Mouse (Mus musculus) G1E (cell line): ENCODE measurements around the gene Aldh6a1. TPM values are rescaled to one million over a fixed set of nuclear protein-coding genes. Genes with fewer than 3 reads are reported as not detected.

ENCODE experiments used
- ATAC-seq: 2 replicates; pipeline ENCODE4 v1.8.0; 2016; ENCODE audit warnings: mild to moderate bottlenecking; ENCODE audit not compliant: insufficient number of reproducible peaks, poor library complexity, low FRiP score, severe bottlenecking; ENCODE audit errors: extremely low read depth
- DNase-seq: peaks from one replicate; pipeline ENCODE4 v3.0.0; 2012; ENCODE audit warnings: low spot score
- H3K27me3 ChIP-seq: 2 replicates; pipeline ENCODE4 v1.6.1; 2012; ENCODE audit warnings: mild to moderate bottlenecking, low read length, inconsistent platforms; ENCODE audit not compliant: insufficient read depth
- H3K36me3 ChIP-seq: replicated peaks from 2 replicates; pipeline ENCODE3; 2012; ENCODE audit warnings: mild to moderate bottlenecking, inconsistent platforms
- H3K4me1 ChIP-seq: 2 replicates; pipeline ENCODE4 v1.6.1; 2012; ENCODE audit warnings: low read depth, low read length, inconsistent platforms, mixed read lengths; ENCODE audit not compliant: insufficient read depth
- H3K4me3 ChIP-seq: 2 replicates; pipeline ENCODE4 v1.5.1; 2012; ENCODE audit warnings: low read depth, mild to moderate bottlenecking, inconsistent platforms, low read length, moderate library complexity, mixed read lengths
- H3K9me3 ChIP-seq: replicated peaks from 2 replicates; pipeline ENCODE4 v1.6.1; 2012; ENCODE audit warnings: inconsistent platforms
- CTCF ChIP-seq: IDR thresholded peaks from 2 replicates; pipeline ENCODE4 v1.5.1; 2012; ENCODE audit warnings: low read depth, low read length, inconsistent platforms, mixed read lengths
- GATA1 ChIP-seq: IDR thresholded peaks from 2 replicates; pipeline ENCODE4 v1.6.1; 2012; ENCODE audit warnings: borderline replicate concordance, low read length, inconsistent platforms, mixed read lengths
- GATA2 ChIP-seq: IDR thresholded peaks from 2 replicates; pipeline ENCODE4 v1.6.1; 2012; ENCODE audit warnings: low read depth, low read length, inconsistent platforms, borderline replicate concordance
- POLR2AphosphoS5 ChIP-seq: IDR thresholded peaks from 2 replicates; pipeline ENCODE4 v1.6.1; 2012; ENCODE audit warnings: low read depth, low read length, inconsistent platforms; ENCODE audit not compliant: insufficient replicate concordance
- TAL1 ChIP-seq: conservative IDR thresholded peaks from 2 replicates; pipeline ENCODE4 v1.6.1; 2012; ENCODE audit warnings: low read depth, low read length, inconsistent platforms, mixed read lengths
- polyA plus RNA-seq: library from polyadenylated mRNA; stranded (reverse); fragments of >175 nt; gene quantifications from 2 replicates; pipeline ENCODE4 v1.2.3, GENCODE M21; 2012
- total RNA-seq, 2 experiments: library from RNA; stranded (forward) in 1 of 2; stranded (reverse) in 1 of 2; fragments of 200-1000 nt in 1 of 2; fragments of >200 nt in 1 of 2; fragmentation: Nextera tagmentation in 1 of 2; gene quantifications; 2 replicates each; pipeline ENCODE4 v1.2.3; 2014 to 2017

Aldh6a1 gene
- total and polyA plus RNA-seq, 3 experiments = 3.5 to 39.6 (median 16.1) TPM

DNA sequence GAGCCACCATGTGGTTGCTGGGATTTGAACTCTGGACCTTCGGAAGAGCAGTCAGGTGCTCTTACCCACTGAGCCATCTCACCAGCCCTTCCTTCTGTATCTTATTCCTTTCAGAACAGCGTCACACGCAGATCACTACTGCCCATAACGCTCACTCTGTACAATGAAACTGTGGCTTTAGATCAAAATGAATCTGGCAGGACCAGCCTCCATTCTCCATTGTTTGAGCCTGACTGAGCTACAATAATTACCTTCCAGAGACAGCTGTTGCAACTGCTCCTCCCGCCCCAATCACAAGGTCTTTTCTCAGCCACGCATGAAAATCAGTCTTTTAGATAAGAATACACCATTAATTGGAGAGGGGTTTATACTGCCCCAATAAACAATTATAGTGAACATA is 46.3 kb downstream of the Aldh6a1 start:
- H3K27me3 ChIP-seq = no peaks in the 10 kb centered on the region
- no peak overlapping the region for H3K4me3 ChIP-seq
- peaks cover 24% of the 10 kb centered on the region for H3K36me3 ChIP-seq
- no peaks in the 10 kb centered on the region for H3K9me3 ChIP-seq
- TF ChIP-seq POLR2AphosphoS5 (no peak), GATA1 (no peak), GATA2 (no peak), TAL1 (no peak), CTCF (no peak)
- H3K4me1 ChIP-seq = peaks cover 39% of the 10 kb centered on the region
- ATAC-seq (no peak), DNase-seq (no peak)

DNA sequence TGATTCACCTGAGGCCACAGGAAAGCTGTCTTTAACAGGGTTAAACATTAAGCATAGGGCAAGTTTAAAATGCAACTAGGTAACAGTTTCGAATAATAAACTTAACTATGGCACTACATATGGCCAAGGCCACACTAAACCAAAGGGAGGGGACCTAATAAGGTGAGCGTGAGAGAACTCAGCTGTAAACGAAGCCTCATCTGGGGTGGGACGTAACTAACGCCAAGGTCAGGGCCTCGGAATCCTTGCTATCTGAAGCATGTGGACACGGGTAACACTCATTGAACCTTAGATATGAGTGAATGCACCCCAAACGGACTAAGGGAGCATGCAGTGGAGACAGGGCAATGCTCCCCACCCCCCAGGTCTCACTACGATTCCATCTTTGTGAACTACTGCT is 47.9 kb downstream of the Aldh6a1 start:
- Histone ChIP-seq H3K9me3 (no peaks in the 10 kb centered on the region), H3K27me3 (no peaks in the 10 kb centered on the region), H3K4me1 (peaks cover 28% of the 10 kb centered on the region), H3K36me3 (peaks cover 31% of the 10 kb centered on the region), H3K4me3 (no peak overlapping the region)
- DNase-seq (no peak), ATAC-seq (no peak)
- TF ChIP-seq GATA2 = no peak
- no peak for TF ChIP-seq CTCF
- no peak for TF ChIP-seq POLR2AphosphoS5
- no peak for TF ChIP-seq GATA1
- no peak for TF ChIP-seq TAL1

DNA sequence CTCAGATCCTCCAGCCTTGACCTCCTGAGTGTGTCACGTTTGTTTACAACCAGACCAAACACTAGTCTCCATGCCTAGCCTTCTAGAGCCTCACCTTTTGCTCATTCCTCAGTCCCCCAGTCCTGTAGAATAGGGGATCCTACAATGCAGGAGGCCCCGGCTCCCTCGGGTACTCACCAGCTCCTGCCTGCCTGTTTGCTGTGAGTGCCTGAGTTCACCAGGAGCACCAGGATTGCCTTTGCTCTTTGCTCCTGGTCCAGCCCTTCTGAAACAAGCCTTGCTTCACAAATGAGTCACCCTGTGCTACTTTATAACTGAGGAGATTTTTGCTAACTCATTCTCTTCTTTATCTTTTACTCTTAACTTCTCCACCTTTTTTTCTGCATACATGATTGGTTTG is 50.2 kb downstream of the Aldh6a1 start:
- H3K9me3 ChIP-seq = no peaks in the 10 kb centered on the region
- no peaks in the 10 kb centered on the region for H3K27me3 ChIP-seq
- H3K4me1 ChIP-seq = peaks cover 16% of the 10 kb centered on the region
- peaks cover 43% of the 10 kb centered on the region for H3K36me3 ChIP-seq
- no peak overlapping the region for H3K4me3 ChIP-seq
- no peak for TF ChIP-seq GATA1
- TF ChIP-seq POLR2AphosphoS5 = no peak
- no peak for TF ChIP-seq TAL1
- no peak for TF ChIP-seq CTCF
- TF ChIP-seq GATA2 = no peak
- DNase-seq (no peak), ATAC-seq (peak; percentile 34; the same call in 1 of the 2 replicates)

DNA sequence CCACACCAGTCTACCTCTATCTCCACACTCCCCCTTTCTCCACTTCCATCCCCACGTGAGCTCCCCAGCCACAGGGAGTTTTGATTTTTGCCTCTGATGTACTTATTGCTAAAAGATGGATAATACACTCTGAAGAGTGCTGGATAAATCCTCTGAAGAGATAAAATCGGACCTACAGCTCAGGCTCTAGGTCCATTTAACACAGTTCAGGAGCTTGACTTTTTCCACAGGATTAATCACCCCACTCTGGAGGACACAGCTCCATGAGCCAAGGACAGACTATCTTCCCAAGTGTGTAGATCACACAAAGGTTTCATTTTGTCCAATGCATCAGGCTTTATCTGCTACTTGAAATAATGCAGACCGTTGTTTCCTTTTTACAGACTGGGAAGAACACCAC is 50.7 kb downstream of the Aldh6a1 start:
- Histone ChIP-seq H3K36me3 (peaks cover 48% of the 10 kb centered on the region), H3K4me1 (peaks cover 14% of the 10 kb centered on the region), H3K4me3 (no peak overlapping the region), H3K27me3 (no peaks in the 10 kb centered on the region), H3K9me3 (no peaks in the 10 kb centered on the region)
- no peak for TF ChIP-seq TAL1
- TF ChIP-seq CTCF = no peak
- no peak for TF ChIP-seq GATA1
- no peak for TF ChIP-seq GATA2
- no peak for TF ChIP-seq POLR2AphosphoS5
- ATAC-seq = no peak
- DNase-seq = no peak

DNA sequence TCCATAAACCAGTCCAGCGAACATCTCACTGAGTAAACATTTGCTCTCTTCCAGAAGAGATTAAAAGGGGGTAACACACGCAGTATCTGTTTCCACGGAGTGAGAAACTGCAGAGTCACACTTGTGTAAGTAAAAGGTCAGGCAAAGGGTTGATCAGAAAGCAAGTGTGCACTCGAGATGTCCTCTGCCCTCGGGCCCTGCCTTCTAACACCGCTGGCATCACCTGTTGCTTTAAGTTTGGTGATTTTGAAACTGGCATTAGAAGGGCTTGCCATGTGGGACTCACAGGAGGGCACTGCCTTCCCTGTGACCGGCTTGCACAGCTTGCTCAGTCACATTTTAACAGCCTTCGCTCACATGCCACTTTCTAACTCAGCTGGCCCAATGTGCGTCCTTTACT is 51.1 kb downstream of the Aldh6a1 start:
- H3K4me1 ChIP-seq = peaks cover 14% of the 10 kb centered on the region
- ATAC-seq = no peak
- no peak overlapping the region for H3K4me3 ChIP-seq
- H3K36me3 ChIP-seq = peaks cover 49% of the 10 kb centered on the region
- no peaks in the 10 kb centered on the region for H3K9me3 ChIP-seq
- no peak for DNase-seq
- TF ChIP-seq GATA2 (no peak), POLR2AphosphoS5 (no peak), GATA1 (no peak), CTCF (no peak), TAL1 (no peak)
- no peaks in the 10 kb centered on the region for H3K27me3 ChIP-seq

DNA sequence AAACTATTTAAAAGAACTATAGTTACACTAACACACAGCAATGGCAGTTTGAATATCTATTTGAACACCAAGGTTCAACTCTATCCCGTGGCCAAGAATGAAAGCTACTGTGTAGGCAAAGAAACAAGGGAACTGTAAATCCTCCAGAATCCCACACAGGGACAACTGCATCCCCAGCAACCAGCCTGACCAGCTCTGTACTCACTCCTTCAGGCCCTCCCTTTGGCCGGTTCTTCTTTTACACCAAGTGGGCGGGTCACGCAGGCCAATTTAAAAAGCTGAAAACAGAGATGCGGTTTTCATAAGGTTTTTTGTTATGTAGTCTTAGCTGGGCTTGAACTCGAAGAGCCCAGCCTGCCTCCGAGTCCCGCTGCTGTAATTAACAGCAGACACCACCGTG is 51.7 kb downstream of the Aldh6a1 start:
- Histone ChIP-seq H3K4me3 (no peak overlapping the region), H3K27me3 (no peaks in the 10 kb centered on the region), H3K4me1 (peaks cover 14% of the 10 kb centered on the region), H3K9me3 (no peaks in the 10 kb centered on the region), H3K36me3 (peaks cover 48% of the 10 kb centered on the region)
- ATAC-seq = no peak
- DNase-seq = no peak
- TF ChIP-seq GATA2 (no peak), GATA1 (no peak), CTCF (no peak), POLR2AphosphoS5 (no peak), TAL1 (no peak)

DNA sequence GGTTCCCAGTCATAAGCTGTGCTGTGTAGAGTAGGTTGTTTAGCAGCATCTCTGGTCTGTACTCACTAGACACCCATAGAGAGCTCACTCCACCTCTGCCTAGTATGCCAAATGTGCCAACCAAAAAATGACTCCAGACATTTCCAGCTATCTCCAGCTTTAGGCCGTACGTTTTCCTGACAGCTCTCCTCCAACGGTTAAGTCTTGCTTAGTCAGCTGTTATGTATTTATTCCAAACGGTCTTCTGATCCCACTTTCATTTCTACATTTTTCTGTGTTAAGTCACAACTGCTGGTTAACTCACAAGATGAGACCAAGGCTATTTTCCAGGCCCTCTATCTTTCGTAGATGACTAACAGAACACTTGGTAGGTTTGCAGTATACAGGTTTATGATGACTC is 52.2 kb downstream of the Aldh6a1 start:
- no peak for DNase-seq
- no peak overlapping the region for H3K4me3 ChIP-seq
- H3K4me1 ChIP-seq = peaks cover 14% of the 10 kb centered on the region
- H3K9me3 ChIP-seq = no peaks in the 10 kb centered on the region
- peaks cover 51% of the 10 kb centered on the region for H3K36me3 ChIP-seq
- H3K27me3 ChIP-seq = no peaks in the 10 kb centered on the region
- ATAC-seq = no peak
- no peak for TF ChIP-seq TAL1
- no peak for TF ChIP-seq GATA2
- TF ChIP-seq POLR2AphosphoS5 = no peak
- no peak for TF ChIP-seq CTCF
- TF ChIP-seq GATA1 = no peak
